Mouse (Mus musculus): ENCODE measurements around the gene Svep1. TPM values are rescaled to one million over a fixed set of nuclear protein-coding genes. Genes with fewer than 3 reads are reported as not detected.

The Svep1 gene
- total and polyA plus RNA-seq, 3 experiments, result not detected

DNA sequence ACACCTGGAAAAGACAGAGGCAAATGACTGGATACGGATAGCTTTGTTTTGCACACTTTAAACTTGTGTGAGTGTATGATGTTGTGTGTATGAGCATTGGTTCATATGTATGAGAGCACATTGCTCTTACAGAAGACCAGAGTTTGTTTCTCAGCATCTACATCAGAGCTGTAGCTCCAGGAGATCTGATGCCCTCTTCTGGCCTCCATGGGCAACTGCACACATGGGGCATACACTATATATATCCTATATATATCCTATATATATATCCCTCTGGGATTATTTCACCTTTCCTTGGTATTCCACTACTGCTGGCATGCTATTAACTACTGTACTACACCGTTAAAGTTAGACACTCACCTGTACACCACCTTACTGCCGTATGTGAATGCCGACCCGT is 122.5 kb downstream of the Svep1 start:
- Histone ChIP-seq H3K4me1 (ENCODE audit: control insufficient read depth in 1 of 2, insufficient read depth in 2 of 2, low read length in 2 of 2) (no peaks in the 10 kb centered on the region; a peak in 1 of 4 replicates), H3K36me3 (ENCODE audit: control insufficient read depth in 1 of 2, insufficient read depth in 2 of 2, low read length in 2 of 2) (peaks cover 0 to 4% of the 10 kb centered on the region in 2 experiments; a peak in 1 of 4 replicates)

DNA sequence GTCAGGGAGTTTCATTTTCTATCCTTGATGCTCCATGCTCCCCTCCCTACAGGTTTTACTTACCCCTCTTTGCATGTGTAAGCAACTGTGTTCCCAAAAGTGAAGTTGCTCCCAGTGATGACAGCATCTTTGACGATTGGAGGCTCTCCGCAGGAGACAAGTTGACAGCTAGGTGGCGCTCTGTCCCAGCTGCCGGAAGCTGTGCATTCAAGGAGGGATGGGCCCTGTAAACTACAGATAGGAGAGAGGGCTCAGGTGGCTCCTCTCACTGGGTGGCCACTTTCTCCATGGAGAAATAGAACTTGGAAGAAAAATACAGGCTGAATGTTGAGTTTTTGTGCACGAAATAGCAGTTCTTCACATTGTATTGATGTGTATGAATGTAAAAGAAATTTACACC is 124.1 kb downstream of the Svep1 start:
- peaks cover 0 to 4% of the 10 kb centered on the region in 2 experiments; a peak in 1 of 4 replicates for H3K36me3 ChIP-seq (ENCODE audit: control insufficient read depth in 1 of 2, insufficient read depth in 2 of 2, low read length in 2 of 2)
- no peaks in the 10 kb centered on the region for H3K27me3 ChIP-seq (ENCODE audit: control insufficient read depth in 1 of 2, insufficient read depth in 2 of 2, low read length in 2 of 2)
- TF ChIP-seq NRF1 (IDR thresholded peaks at IDR 0.05; ENCODE audit: insufficient read depth, low read depth, low read length, poor library complexity, severe bottlenecking), result no peak
- TF ChIP-seq ZNF384 (IDR thresholded peaks at IDR 0.05; ENCODE audit: low read depth, low read length), result no peak
- no peak for TF ChIP-seq POLR2AphosphoS5 (IDR thresholded peaks at IDR 0.05; ENCODE audit: borderline replicate concordance, low read depth, low read length)
- no peak for TF ChIP-seq SIN3A (IDR thresholded peaks at IDR 0.05; ENCODE audit: low read length)
- TF ChIP-seq POLR2AphosphoS2 (IDR thresholded peaks at IDR 0.05; ENCODE audit: low read length), result no peak
- TF ChIP-seq POLR2A (IDR thresholded peaks at IDR 0.05; ENCODE audit: control insufficient read depth in 1 of 2, insufficient read depth in 1 of 2, low read depth in 1 of 2, low read length in 2 of 2, poor library complexity in 1 of 2), result no peak
- peak; percentile 68 for TF ChIP-seq RAD21 (IDR thresholded peaks at IDR 0.05; ENCODE audit: low read depth, low read length)
- no peak for TF ChIP-seq ZMIZ1 (IDR thresholded peaks at IDR 0.05; ENCODE audit: low read depth, low read length)
- no peak for TF ChIP-seq MAFK (IDR thresholded peaks at IDR 0.05; ENCODE audit: borderline replicate concordance, low read depth, low read length)
- TF ChIP-seq GABPA (IDR thresholded peaks at IDR 0.05; ENCODE audit: low read depth, low read length), result no peak
- TF ChIP-seq MXI1 (IDR thresholded peaks at IDR 0.05; ENCODE audit: low read depth, low read length), result no peak
- TF ChIP-seq CTCF (IDR thresholded peaks at IDR 0.05 in 2 of 3, conservative IDR thresholded peaks at IDR 0.05 in 1 of 3; ENCODE audit: control insufficient read depth in 1 of 3, insufficient read depth in 1 of 3, low read depth in 2 of 3, low read length in 3 of 3, poor library complexity in 1 of 3, severe bottlenecking in 1 of 3), result peak; percentile 72 to 89 (median 83)
- TF ChIP-seq USF1 (IDR thresholded peaks at IDR 0.05; ENCODE audit: low read depth, low read length), result no peak
- TF ChIP-seq MEF2A (IDR thresholded peaks at IDR 0.05; ENCODE audit: extremely low read depth, insufficient replicate concordance, low read depth, low read length, poor library complexity, severe bottlenecking), result no peak
- 0 out of 2 replicates have a peak, but pooled peaks have one; percentile 34 for TF ChIP-seq ELF1 (IDR thresholded peaks at IDR 0.05; ENCODE audit: low read depth, low read length)
- no peak for TF ChIP-seq HCFC1 (IDR thresholded peaks at IDR 0.05; ENCODE audit: low read depth, low read length)
- no peak for TF ChIP-seq JUND (IDR thresholded peaks at IDR 0.05; ENCODE audit: low read depth, low read length)
- TF ChIP-seq ZC3H11A (IDR thresholded peaks at IDR 0.05; ENCODE audit: low read depth, low read length), result peak; percentile 39; the same call in 1 of the 2 replicates
- no peak for TF ChIP-seq CHD2 (IDR thresholded peaks at IDR 0.05; ENCODE audit: low read length)
- no peak for TF ChIP-seq MAZ (IDR thresholded peaks at IDR 0.05; ENCODE audit: low read depth, low read length)
- TF ChIP-seq SMC3 (IDR thresholded peaks at IDR 0.05; ENCODE audit: low read depth, low read length), result peak; percentile 73
- no peak for TF ChIP-seq KAT2A (conservative IDR thresholded peaks at IDR 0.05; ENCODE audit: low read depth, low read length)
- no peak for TF ChIP-seq MYC (IDR thresholded peaks at IDR 0.05; ENCODE audit: low read depth, low read length)
- no peak overlapping the region for H3K27ac ChIP-seq (ENCODE audit: control insufficient read depth, low read depth, low read length)
- H3K9me3 ChIP-seq (replicated peaks; ENCODE audit: insufficient read depth, low read length), result no peaks in the 10 kb centered on the region
- no peaks in the 10 kb centered on the region; a peak in 1 of 4 replicates for H3K4me1 ChIP-seq (ENCODE audit: control insufficient read depth in 1 of 2, insufficient read depth in 2 of 2, low read length in 2 of 2)
- no peaks in the 10 kb centered on the region for H3K79me2 ChIP-seq (ENCODE audit: control insufficient read depth, insufficient read depth, low read length, poor library complexity)
- no peak overlapping the region for H3K9ac ChIP-seq (ENCODE audit: control insufficient read depth, low read depth, low read length, poor library complexity, severe bottlenecking)
- peak; percentile 61 for DNase-seq (ENCODE audit: low read depth, low spot score)
- no peak overlapping the region for H3K4me3 ChIP-seq (ENCODE audit: control insufficient read depth in 1 of 2, insufficient read depth in 1 of 2, low read depth in 2 of 2, low read length in 2 of 2)

More for the DNA sequence above, 122.5 kb downstream of the Svep1 start:
- no peak overlapping the region for H3K4me3 ChIP-seq (ENCODE audit: control insufficient read depth in 1 of 2, insufficient read depth in 1 of 2, low read depth in 2 of 2, low read length in 2 of 2)
- H3K27ac ChIP-seq (ENCODE audit: control insufficient read depth, low read depth, low read length), result no peak overlapping the region
- H3K79me2 ChIP-seq (ENCODE audit: control insufficient read depth, insufficient read depth, low read length, poor library complexity), result no peaks in the 10 kb centered on the region
- no peak overlapping the region for H3K9ac ChIP-seq (ENCODE audit: control insufficient read depth, low read depth, low read length, poor library complexity, severe bottlenecking)
- H3K27me3 ChIP-seq (ENCODE audit: control insufficient read depth in 1 of 2, insufficient read depth in 2 of 2, low read length in 2 of 2), result no peaks in the 10 kb centered on the region; a peak in 1 of 4 replicates
- DNase-seq (ENCODE audit: low read depth, low spot score), result no peak
- no peaks in the 10 kb centered on the region for H3K9me3 ChIP-seq (replicated peaks; ENCODE audit: insufficient read depth, low read length)
- peak in 1 of 3 experiments; percentile 19; a peak in 2 of 6 replicates for TF ChIP-seq CTCF (IDR thresholded peaks at IDR 0.05 in 2 of 3, conservative IDR thresholded peaks at IDR 0.05 in 1 of 3; ENCODE audit: control insufficient read depth in 1 of 3, insufficient read depth in 1 of 3, low read depth in 2 of 3, low read length in 3 of 3, poor library complexity in 1 of 3, severe bottlenecking in 1 of 3)
- no peak for TF ChIP-seq POLR2AphosphoS2 (IDR thresholded peaks at IDR 0.05; ENCODE audit: low read length)

Measured in MEL (cell line).